Mouse (Mus musculus) limb, embryonic 12.5 days (tissue): ENCODE data around the gene Frmd8. TPM values are rescaled to one million over a fixed set of nuclear protein-coding genes. Genes with fewer than 3 reads are reported as not detected.

Source experiments
- ATAC-seq: fragments of 200-750 bp; cut with Nextera tagmentation; 2 replicates; pipeline ENCODE4 v1.8.0; 2017; ENCODE audit warnings: low read depth, moderate TSS enrichment; ENCODE audit not compliant: insufficient number of reproducible peaks, insufficient read depth, low FRiP score, low TSS enrichment
- H3K27ac ChIP-seq: fragments of 300-500 bp; sonication (generic); 2 replicates; pipeline ENCODE4 v1.5.1; 2016; ENCODE audit warnings: mild to moderate bottlenecking, moderate library complexity
- H3K27me3 ChIP-seq: fragments of 300-500 bp; sonication (generic); 2 replicates; pipeline ENCODE4 v1.6.1; 2016; ENCODE audit warnings: mild to moderate bottlenecking, moderate library complexity
- H3K36me3 ChIP-seq: fragments of 300-500 bp; sonication (generic); 2 replicates; pipeline ENCODE4 v1.6.1; 2016; ENCODE audit warnings: mild to moderate bottlenecking, moderate library complexity
- H3K4me1 ChIP-seq: fragments of 300-500 bp; sonication (generic); replicated peaks from 2 replicates; pipeline ENCODE4 v1.6.1; 2016
- H3K4me2 ChIP-seq: fragments of 300-500 bp; sonication (generic); 2 replicates; pipeline ENCODE4 v1.6.1; 2016; ENCODE audit warnings: mild to moderate bottlenecking, moderate library complexity
- H3K4me3 ChIP-seq: fragments of 300-500 bp; sonication (generic); replicated peaks from 2 replicates; pipeline ENCODE4 v1.5.1; 2016; ENCODE audit warnings: mild to moderate bottlenecking
- H3K9ac ChIP-seq: fragments of 300-500 bp; sonication (generic); replicated peaks from 2 replicates; pipeline ENCODE4 v1.6.1; 2016; ENCODE audit warnings: mild to moderate bottlenecking, moderate library complexity
- H3K9me3 ChIP-seq: fragments of 300-500 bp; sonication (generic); 2 replicates; pipeline ENCODE4 v1.6.1; 2016; ENCODE audit warnings: mild to moderate bottlenecking, moderate library complexity
- WGBS: fragments of 180-500 bp; shearing (Covaris S2); methylation state at CpG from one replicate; pipeline ENCODE4 v1.1.7; 2016; 5-methylcytosine and 5-hydroxymethylcytosine counted together
- polyA plus RNA-seq: library from polyadenylated mRNA; unstranded; fragments of >200 nt; fragmentation: Nextera tagmentation; extraction: Ambion mirVana; gene quantifications from 2 replicates; pipeline ENCODE4 v1.2.1, GENCODE M21; 2016

The Frmd8 gene
- polyA plus RNA-seq, 1 experiment from 2014 or later: 41.4 TPM

DNA sequence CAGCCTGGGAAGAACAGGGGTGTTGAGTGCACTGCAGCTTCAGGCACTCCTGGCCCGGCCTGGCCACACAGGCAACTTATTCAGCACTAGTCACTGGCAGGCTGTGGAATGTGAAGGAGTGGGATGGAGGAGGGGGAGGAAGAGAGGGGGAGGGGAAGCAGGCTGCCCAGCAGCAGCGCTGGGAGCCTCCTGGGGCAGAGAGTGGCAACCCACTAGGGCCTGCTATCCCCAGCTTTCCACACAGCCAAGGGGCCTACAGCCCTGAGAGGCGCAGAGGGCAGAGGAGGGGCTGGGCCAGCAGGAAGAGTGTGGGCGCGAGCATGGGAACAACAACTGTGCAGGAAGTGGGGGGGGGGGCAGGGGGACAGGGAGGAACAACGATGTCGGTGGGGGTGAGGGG lies 3.8 kb downstream of the Frmd8 start:
- peaks cover 61% of the 10 kb centered on the region for H3K36me3 ChIP-seq
- WGBS: under 1% methylated on average over 7 of the region's 7 CpGs
- H3K4me1 ChIP-seq: peaks cover 45% of the 10 kb centered on the region
- H3K27me3 ChIP-seq: no peaks in the 10 kb centered on the region
- ATAC-seq: peak; percentile 58
- peak overlapping the region; percentile 90 for H3K27ac ChIP-seq
- H3K9ac ChIP-seq: peak overlapping the region; percentile 38; the same call in 1 of the 2 replicates
- H3K4me2 ChIP-seq: peak overlapping the region; percentile 45
- H3K4me3 ChIP-seq: peak overlapping the region; percentile 18
- no peaks in the 10 kb centered on the region for H3K9me3 ChIP-seq

DNA sequence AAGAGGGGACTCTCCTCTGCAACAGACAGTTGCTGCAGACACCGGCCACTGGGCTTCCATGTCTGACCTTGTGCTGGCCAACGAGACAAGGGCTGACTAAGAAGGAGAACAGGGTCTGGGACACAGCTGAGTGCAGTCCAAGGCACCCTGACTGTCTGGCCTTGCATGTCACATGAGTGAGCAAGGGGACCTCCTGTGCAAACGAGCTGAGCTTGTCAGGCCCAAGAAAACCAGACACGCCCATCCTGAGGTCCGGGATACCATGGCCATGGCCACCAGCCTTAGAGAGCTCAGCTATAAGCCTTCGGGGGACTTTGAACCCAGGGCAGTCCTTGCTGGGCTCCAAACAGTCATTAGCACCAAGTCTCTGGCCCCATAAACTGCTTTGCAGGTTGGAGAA lies 7.0 kb downstream of the Frmd8 start:
- WGBS: 84% methylated on average over 6 of the region's 6 CpGs
- Histone ChIP-seq H3K9ac (no peak overlapping the region), H3K27ac (no peak overlapping the region)

DNA sequence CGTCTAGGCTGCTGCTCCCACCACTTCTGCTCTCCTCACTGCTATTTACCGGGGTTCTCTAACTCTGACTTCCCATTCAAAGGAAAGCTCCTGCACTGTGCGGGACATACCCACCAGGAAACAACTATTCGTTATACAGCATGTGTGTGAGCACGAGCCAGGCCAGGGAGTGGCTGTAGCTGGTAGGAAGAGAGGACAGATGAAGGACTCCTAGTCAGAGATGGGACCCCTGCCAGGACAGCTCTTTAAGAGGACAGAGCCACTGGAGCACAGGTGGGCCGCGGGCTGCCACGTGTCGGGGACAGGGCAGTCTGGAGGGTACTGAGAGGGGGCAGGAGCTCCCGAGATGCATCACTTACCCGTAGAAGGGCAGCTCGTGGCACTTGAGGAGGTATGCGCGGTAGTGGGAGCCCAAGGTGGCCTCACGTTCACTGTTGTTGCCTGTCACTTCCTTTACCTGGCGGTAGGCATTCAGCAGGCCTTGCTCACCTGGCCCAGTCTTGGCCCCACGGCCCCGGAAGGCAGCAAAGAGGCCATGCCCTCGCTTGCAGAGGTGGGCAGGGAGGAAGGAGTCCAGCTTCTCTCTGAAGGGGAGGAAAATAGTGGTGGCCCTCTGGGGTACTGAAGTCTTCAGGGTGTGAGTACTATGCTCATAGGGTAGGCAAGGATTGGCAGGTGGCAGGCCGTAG lies 10.2 kb downstream of the Frmd8 start:
- 0 out of 2 replicates have a peak, but pooled peaks cover under 1% of the 10 kb centered on the region for H3K4me1 ChIP-seq
- H3K4me3 ChIP-seq: no peak overlapping the region
- H3K27me3 ChIP-seq: no peaks in the 10 kb centered on the region
- no peak overlapping the region for H3K27ac ChIP-seq
- no peak for ATAC-seq
- no peak overlapping the region for H3K9ac ChIP-seq
- no peak overlapping the region for H3K4me2 ChIP-seq
- WGBS: 90% methylated on average over 20 of the region's 20 CpGs
- H3K36me3 ChIP-seq: peaks cover 100% of the 10 kb centered on the region
- H3K9me3 ChIP-seq: 0 out of 2 replicates have a peak, but pooled peaks cover 8% of the 10 kb centered on the region

More for the DNA sequence above, 7.0 kb downstream of the Frmd8 start:
- no peaks in the 10 kb centered on the region for H3K27me3 ChIP-seq
- H3K4me3 ChIP-seq: no peak overlapping the region
- H3K36me3 ChIP-seq: peaks cover 91% of the 10 kb centered on the region
- H3K4me2 ChIP-seq: no peak overlapping the region
- H3K9me3 ChIP-seq: no peaks in the 10 kb centered on the region
- peaks cover 27% of the 10 kb centered on the region for H3K4me1 ChIP-seq
- ATAC-seq: no peak

DNA sequence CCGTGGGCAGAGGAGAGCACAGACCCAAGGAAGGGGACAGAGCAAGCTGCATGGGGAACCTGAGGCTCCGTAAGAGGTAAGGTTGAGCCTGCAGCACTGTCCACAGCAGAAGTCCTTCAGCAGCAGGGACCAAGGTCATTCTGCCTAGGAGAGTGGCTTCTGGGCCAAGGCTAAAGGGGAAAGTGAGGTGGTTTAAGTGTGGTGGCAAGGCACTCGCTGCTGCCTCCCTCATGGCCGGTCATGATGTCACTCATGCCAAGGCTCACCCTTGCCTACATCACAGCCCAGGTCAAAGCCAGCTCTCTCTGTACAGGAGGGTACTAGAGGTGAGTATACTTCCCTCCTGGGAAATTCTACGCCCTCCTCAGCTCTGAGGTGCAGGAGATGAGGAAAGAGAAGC lies 11.3 kb downstream of the Frmd8 start:
- Histone ChIP-seq H3K9ac (no peak overlapping the region), H3K27me3 (no peaks in the 10 kb centered on the region), H3K9me3 (0 out of 2 replicates have a peak, but pooled peaks cover 8% of the 10 kb centered on the region), H3K36me3 (peaks cover 100% of the 10 kb centered on the region), H3K4me3 (no peak overlapping the region), H3K4me1 (no peaks in the 10 kb centered on the region), H3K27ac (no peak overlapping the region), H3K4me2 (no peak overlapping the region)
- WGBS: 92% methylated on average over 5 of the region's 5 CpGs
- ATAC-seq: no peak

DNA sequence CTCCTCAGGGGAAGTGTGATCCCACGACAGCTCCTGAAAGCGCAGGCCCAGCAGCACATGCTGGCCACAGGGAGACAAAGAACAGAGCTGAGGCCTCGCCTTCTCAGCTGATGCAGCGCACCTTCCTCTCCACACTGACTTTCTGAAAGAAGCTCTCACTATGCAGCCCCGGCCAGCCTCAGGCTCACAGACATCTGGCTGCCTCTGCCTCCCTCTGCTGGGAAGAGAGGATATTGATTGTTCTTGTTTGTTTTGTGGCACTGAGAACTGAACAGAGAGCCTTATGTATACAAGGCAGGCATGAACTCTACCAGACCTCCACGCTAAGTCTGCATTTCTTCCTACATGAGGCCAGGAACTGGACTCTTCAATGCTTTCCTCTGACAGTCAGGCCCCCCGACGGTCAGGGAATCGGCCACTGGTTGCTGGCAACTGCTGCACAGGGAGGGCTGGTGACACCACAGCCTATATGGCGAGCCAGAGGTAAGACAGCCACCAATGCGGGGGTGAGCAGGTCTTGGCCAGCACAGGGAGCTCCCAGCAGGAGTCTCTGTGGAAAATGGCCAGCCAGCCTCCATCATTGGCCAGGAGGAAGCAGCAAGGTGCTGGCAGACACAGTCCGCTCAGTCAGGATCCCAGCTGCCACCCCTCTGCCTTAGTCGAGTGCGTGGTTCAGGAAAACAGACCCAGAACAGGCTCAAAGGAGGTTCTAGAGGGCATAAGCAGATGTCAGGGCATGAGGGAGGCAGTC lies 12.6 kb downstream of the Frmd8 start:
- Histone ChIP-seq H3K4me3 (no peak overlapping the region), H3K4me1 (no peaks in the 10 kb centered on the region), H3K9me3 (0 out of 2 replicates have a peak, but pooled peaks cover 8% of the 10 kb centered on the region), H3K9ac (no peak overlapping the region), H3K27ac (no peak overlapping the region), H3K4me2 (no peak overlapping the region), H3K27me3 (no peaks in the 10 kb centered on the region), H3K36me3 (peaks cover 100% of the 10 kb centered on the region)
- 96% methylated on average over 14 of the region's 14 CpGs for WGBS
- no peak for ATAC-seq

DNA sequence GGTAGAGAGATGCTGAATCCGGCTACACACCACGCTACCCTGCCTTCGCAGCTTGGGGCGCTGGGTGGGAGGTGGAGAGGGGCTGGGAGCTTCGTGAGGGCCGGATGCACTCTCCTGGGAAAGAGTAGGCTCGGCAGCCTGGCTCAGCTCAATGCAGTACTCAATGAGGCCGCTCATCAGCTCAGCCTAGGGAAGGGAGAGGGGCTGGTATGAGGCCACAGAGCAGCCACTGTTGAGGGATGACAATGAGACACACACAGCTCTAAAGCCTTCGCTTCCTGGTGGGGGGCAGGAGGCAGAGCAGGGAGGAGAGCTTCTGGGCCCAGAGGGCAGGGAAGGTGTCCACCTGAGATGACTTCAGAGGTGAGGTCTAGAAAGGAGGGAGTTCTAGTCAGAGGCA lies 18.5 kb downstream of the Frmd8 start:
- no peak overlapping the region for H3K4me2 ChIP-seq
- no peaks in the 10 kb centered on the region for H3K27me3 ChIP-seq
- no peak overlapping the region for H3K27ac ChIP-seq
- ATAC-seq: no peak
- H3K4me3 ChIP-seq: no peak overlapping the region
- peaks cover 96% of the 10 kb centered on the region for H3K36me3 ChIP-seq
- 86% methylated on average over 9 of the region's 9 CpGs for WGBS
- H3K9me3 ChIP-seq: peaks cover 3% of the 10 kb centered on the region; the same call in 1 of the 2 replicates
- no peaks in the 10 kb centered on the region for H3K4me1 ChIP-seq
- no peak overlapping the region for H3K9ac ChIP-seq

DNA sequence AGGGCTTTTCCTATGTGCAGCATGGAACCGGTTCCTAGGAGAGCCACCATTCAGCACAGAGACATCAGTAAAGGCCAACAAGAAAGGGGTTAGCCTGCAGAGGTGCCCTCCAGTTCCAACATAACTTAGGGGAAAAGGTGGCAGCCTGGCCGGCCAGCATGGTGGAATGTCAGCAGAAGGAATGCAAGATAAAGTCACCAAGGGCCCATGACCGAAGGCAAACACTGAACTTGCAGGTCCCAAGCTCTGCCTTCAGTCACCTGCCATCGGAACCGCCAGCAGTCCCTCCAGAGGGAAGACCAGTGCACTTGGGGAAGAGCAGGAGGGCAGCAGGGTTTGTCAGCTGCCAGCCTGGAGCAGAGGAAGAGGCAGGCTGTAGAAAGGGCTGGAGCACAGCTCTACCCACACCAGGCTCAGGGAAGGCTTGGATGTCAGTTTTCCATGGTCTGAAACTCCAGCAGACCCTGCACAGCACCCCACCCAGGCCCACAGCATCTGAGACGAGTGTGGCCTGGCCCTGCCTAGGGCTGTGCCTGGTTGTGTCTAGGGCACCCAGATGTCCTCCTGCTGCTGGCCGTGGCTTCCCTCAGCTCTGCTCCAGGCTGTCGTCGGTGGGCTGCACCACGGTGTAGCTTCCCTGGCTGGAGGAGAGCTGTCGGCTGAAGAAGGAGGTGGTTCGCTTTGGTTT lies 22.9 kb downstream of the Frmd8 start:
- no peaks in the 10 kb centered on the region for H3K27me3 ChIP-seq
- peaks cover 3% of the 10 kb centered on the region; the same call in 1 of the 2 replicates for H3K9me3 ChIP-seq
- H3K27ac ChIP-seq: peak overlapping the region; percentile 4; the same call in 1 of the 2 replicates
- H3K4me1 ChIP-seq: peaks cover 29% of the 10 kb centered on the region
- 90% methylated on average over 12 of the region's 12 CpGs for WGBS
- H3K4me2 ChIP-seq: no peak overlapping the region
- no peak overlapping the region for H3K4me3 ChIP-seq
- ATAC-seq: no peak
- H3K9ac ChIP-seq: no peak overlapping the region
- peaks cover 60% of the 10 kb centered on the region for H3K36me3 ChIP-seq

DNA sequence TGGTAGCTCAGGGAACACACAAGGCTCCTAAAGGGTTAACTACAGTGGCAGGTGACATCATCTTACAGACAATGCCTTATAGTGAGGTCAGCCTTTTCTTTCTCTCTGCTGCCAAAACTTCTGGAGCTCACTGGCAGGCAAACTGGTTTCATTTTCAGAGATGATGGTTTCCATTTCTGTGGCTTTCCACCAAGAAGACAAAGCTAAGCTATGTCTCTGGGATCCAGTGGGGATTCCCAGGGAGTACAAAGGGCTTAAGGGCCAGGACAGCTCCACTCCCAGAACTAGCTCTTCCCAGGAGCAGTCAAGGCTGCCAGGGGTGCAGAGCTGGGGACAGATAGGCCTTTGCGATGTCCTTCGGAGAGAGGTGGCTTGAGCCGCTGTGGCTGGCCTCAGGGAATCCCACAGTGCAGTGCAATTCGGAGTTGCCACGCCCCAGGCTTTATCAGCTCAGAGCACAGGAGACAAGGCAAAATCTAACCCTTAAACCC lies 23.5 kb downstream of the Frmd8 start:
- Histone ChIP-seq H3K27ac (0 out of 2 replicates have a peak overlapping the region, but pooled peaks have one; percentile 4), H3K36me3 (peaks cover 53% of the 10 kb centered on the region)
- WGBS: 75% methylated on average over 5 of the region's 5 CpGs

DNA sequence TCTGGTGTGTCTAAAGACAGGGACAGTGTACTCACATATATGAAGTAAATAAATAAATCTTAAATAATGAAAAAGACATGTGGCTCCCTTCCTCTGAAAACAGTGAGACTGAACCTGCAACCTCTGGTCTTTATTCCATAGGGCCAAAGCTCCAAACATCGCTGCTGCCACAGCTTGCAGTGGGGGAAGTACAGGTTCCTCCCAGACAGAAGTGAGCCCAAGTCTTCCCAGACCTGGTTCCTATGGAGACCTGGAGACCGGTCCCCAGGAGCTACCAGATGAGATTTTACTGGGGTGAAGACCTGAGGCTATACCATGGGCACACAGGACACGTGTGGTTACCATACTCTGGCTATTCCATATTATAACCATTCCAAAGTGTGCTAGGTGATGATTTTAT lies 24.2 kb downstream of the Frmd8 start:
- H3K27ac ChIP-seq: no peak overlapping the region
- no peaks in the 10 kb centered on the region for H3K27me3 ChIP-seq
- H3K9me3 ChIP-seq: peaks cover 3% of the 10 kb centered on the region; the same call in 1 of the 2 replicates
- H3K9ac ChIP-seq: no peak overlapping the region
- ATAC-seq: no peak
- peaks cover 47% of the 10 kb centered on the region for H3K36me3 ChIP-seq
- no peak overlapping the region for H3K4me3 ChIP-seq
- H3K4me2 ChIP-seq: no peak overlapping the region
- H3K4me1 ChIP-seq: peaks cover 43% of the 10 kb centered on the region
- WGBS: 84% methylated on average over 3 of the region's 3 CpGs

More for the DNA sequence above, 23.5 kb downstream of the Frmd8 start:
- no peaks in the 10 kb centered on the region for H3K27me3 ChIP-seq
- H3K9ac ChIP-seq: no peak overlapping the region
- H3K4me1 ChIP-seq: peaks cover 36% of the 10 kb centered on the region
- H3K4me3 ChIP-seq: no peak overlapping the region
- no peak overlapping the region for H3K4me2 ChIP-seq
- H3K9me3 ChIP-seq: peaks cover 3% of the 10 kb centered on the region; the same call in 1 of the 2 replicates
- ATAC-seq: no peak

DNA sequence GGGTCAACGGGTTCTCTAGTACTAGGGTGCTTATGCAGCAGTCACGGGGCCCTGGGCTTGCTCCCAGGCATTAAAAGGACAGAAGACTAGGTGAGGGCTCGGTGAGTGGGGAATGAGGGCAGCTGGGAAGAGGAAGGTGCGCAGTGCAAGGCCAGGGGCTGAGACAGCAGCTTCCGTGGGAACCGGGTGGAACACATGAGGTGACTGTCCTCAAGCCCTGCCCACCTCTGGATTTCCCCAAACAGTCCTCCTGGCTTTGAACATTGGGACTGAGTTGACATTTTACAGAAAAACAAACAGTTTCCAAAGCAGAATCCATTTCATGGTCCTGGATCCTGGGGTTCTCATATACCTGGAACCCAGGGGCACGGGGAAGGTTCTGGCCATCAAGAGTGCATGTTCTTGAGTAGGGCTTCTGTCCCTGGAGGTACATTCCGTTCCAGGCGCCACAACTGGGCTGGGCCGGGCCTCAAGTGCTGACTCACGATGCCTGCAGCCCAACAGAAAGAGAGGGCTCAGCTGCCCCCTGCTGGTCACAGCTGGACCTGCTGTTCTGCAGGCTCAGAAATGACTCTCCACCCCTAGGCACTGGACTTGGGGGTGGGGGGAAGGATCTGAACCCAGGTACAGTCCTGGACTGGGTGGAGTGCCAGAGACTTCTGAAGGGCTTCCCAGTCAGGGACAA lies 25.1 kb downstream of the Frmd8 start:
- Histone ChIP-seq H3K4me3 (0 out of 2 replicates have a peak overlapping the region, but pooled peaks have one; percentile 0), H3K9me3 (peaks cover 3% of the 10 kb centered on the region; the same call in 1 of the 2 replicates), H3K36me3 (peaks cover 38% of the 10 kb centered on the region), H3K27me3 (no peaks in the 10 kb centered on the region), H3K27ac (peak overlapping the region; percentile 14; the same call in 1 of the 2 replicates), H3K9ac (no peak overlapping the region; the same call in 1 of the 2 replicates), H3K4me2 (peak overlapping the region; percentile 21; the same call in 1 of the 2 replicates), H3K4me1 (peaks cover 49% of the 10 kb centered on the region)
- 33% methylated on average over 11 of the region's 11 CpGs for WGBS
- no peak for ATAC-seq
